Mouse (Mus musculus): ENCODE measurements at regions not wholly inside any gene's neighbourhood (a gene's known extent, or its start where the extent isn't known, plus 50 kb on each side); places are given as distances from the start of the nearest gene placed in this dataset.
A peak's percentile ranks its signal among the peaks of the same experiment; 100 is the strongest.

GRCm38 (mm10) chr12:26533641-26534151 lies 64.7 kb downstream of the Cmpk2 start:
- peak overlapping the region; percentile 84 for H3K27ac ChIP-seq (ENCODE audit: low read length)
- peak; percentile 57 for ATAC-seq
- WGBS: 15% methylated on average over 9 of the region's 9 CpGs
- H3K27me3 ChIP-seq (ENCODE audit: control insufficient read depth, insufficient read depth, low read depth, low read length): no peaks in the 10 kb centered on the region
- peak overlapping the region; percentile 49 for H3K4me2 ChIP-seq (ENCODE audit: low read length)
- H3K9ac ChIP-seq (ENCODE audit: low read depth, low read length): peak overlapping the region; percentile 41; the same call in 1 of the 2 replicates
- H3K4me1 ChIP-seq (ENCODE audit: control insufficient read depth, insufficient read depth, low read length): peaks cover 21% of the 10 kb centered on the region
- 0 out of 2 replicates have a peak overlapping the region, but pooled peaks have one; percentile 6 for H3K4me3 ChIP-seq (ENCODE audit: low read depth, low read length)
- H3K9me3 ChIP-seq (replicated peaks; ENCODE audit: control insufficient read depth, low read length, poor library complexity, severe bottlenecking): no peaks in the 10 kb centered on the region
- H3K36me3 ChIP-seq (ENCODE audit: control insufficient read depth, insufficient read depth, low read length): no peaks in the 10 kb centered on the region

- ATAC-seq: peak; percentile 93
- no peak overlapping the region; the same call in 1 of the 2 replicates for H3K4me3 ChIP-seq (ENCODE audit: low read depth, low read length)
- peaks cover 21% of the 10 kb centered on the region for H3K4me1 ChIP-seq (ENCODE audit: control insufficient read depth, insufficient read depth, low read length)
Observed at GRCm38 (mm10) chr12:26532823-26533640, 64.0 kb downstream of the Cmpk2 start.

GRCm38 (mm10) chr12:26532076-26532475 lies 63.1 kb downstream of the Cmpk2 start:
- no peak overlapping the region for H3K4me3 ChIP-seq (ENCODE audit: low read depth, low read length)
- peaks cover 21% of the 10 kb centered on the region for H3K4me1 ChIP-seq (ENCODE audit: control insufficient read depth, insufficient read depth, low read length)
- no peak overlapping the region for H3K9ac ChIP-seq (ENCODE audit: low read depth, low read length)
- H3K4me2 ChIP-seq (ENCODE audit: low read length): no peak overlapping the region
- no peak overlapping the region for H3K27ac ChIP-seq (ENCODE audit: low read length)
- H3K36me3 ChIP-seq (ENCODE audit: control insufficient read depth, insufficient read depth, low read length): no peaks in the 10 kb centered on the region
- no peak for ATAC-seq
- H3K9me3 ChIP-seq (replicated peaks; ENCODE audit: control insufficient read depth, low read length, poor library complexity, severe bottlenecking): no peaks in the 10 kb centered on the region
- H3K27me3 ChIP-seq (ENCODE audit: control insufficient read depth, insufficient read depth, low read depth, low read length): no peaks in the 10 kb centered on the region
- WGBS: 90% methylated on average over 6 of the region's 6 CpGs

More at GRCm38 (mm10) chr12:26532823-26533640, 64.0 kb downstream of the Cmpk2 start:
- Histone ChIP-seq H3K4me2 (ENCODE audit: low read length) (peak overlapping the region; percentile 49), H3K9me3 (replicated peaks; ENCODE audit: control insufficient read depth, low read length, poor library complexity, severe bottlenecking) (no peaks in the 10 kb centered on the region), H3K36me3 (ENCODE audit: control insufficient read depth, insufficient read depth, low read length) (no peaks in the 10 kb centered on the region), H3K27me3 (ENCODE audit: control insufficient read depth, insufficient read depth, low read depth, low read length) (no peaks in the 10 kb centered on the region), H3K9ac (ENCODE audit: low read depth, low read length) (peak overlapping the region; percentile 41; the same call in 1 of the 2 replicates), H3K27ac (ENCODE audit: low read length) (peak overlapping the region; percentile 84)
- WGBS: 25% methylated on average over 13 of the region's 13 CpGs
